Mouse (Mus musculus) ES-Bruce4 (cell line): Measurements from ENCODE around the gene Gm47985. TPM values are rescaled to one million over a fixed set of nuclear protein-coding genes. Genes with fewer than 3 reads are reported as not detected.

Experiments
- H3K27ac ChIP-seq: 2 replicates; pipeline ENCODE4 v1.5.1; 2012; ENCODE audit warnings: low read length, inconsistent platforms; ENCODE audit not compliant: insufficient read depth
- H3K27me3 ChIP-seq: 2 replicates; pipeline ENCODE4 v1.6.1; 2012; ENCODE audit warnings: mild to moderate bottlenecking, low read length, inconsistent platforms; ENCODE audit not compliant: control insufficient read depth, poor library complexity, insufficient read depth, severe bottlenecking
- H3K36me3 ChIP-seq: 2 replicates; pipeline ENCODE4 v1.6.1; 2012; ENCODE audit warnings: inconsistent platforms, mild to moderate bottlenecking, low read length, moderate library complexity; ENCODE audit not compliant: control insufficient read depth, poor library complexity, insufficient read depth, severe bottlenecking
- H3K4me1 ChIP-seq: one replicate; pipeline ENCODE4 v1.8.1; 2011; ENCODE audit warnings: low read length; ENCODE audit not compliant: control insufficient read depth, insufficient read depth
- H3K4me3 ChIP-seq: 2 replicates; pipeline ENCODE4 v1.5.1; 2011; ENCODE audit warnings: low read depth, mild to moderate bottlenecking, low read length
- H3K9ac ChIP-seq: 2 replicates; pipeline ENCODE4 v1.6.1; 2012; ENCODE audit warnings: low read depth, mild to moderate bottlenecking, inconsistent platforms; ENCODE audit not compliant: poor library complexity, severe bottlenecking
- H3K9me3 ChIP-seq: replicated peaks from 2 replicates; pipeline ENCODE4 v1.6.1; 2012; ENCODE audit warnings: mild to moderate bottlenecking, low read length, inconsistent platforms; ENCODE audit not compliant: control insufficient read depth, poor library complexity, insufficient read depth, severe bottlenecking
- CTCF ChIP-seq: IDR thresholded peaks from one replicate; pipeline ENCODE4 v1.8.1; 2011; ENCODE audit warnings: low read depth, low read length
- EP300 ChIP-seq: IDR thresholded peaks from 2 replicates; pipeline ENCODE4 v1.6.1; 2011; ENCODE audit warnings: low read depth, low read length; ENCODE audit not compliant: insufficient read depth
- POLR2A ChIP-seq: IDR thresholded peaks from one replicate; pipeline ENCODE4 v1.8.1; 2011; ENCODE audit warnings: low read length; ENCODE audit not compliant: insufficient read depth
- polyA plus RNA-seq: library from polyadenylated mRNA; stranded (reverse); fragments of >200 nt; gene quantifications from 2 replicates; pipeline ENCODE4 v1.2.4, GENCODE M21; 2011; ENCODE audit warnings: low read depth; ENCODE audit not compliant: missing spikeins, insufficient read depth, insufficient read length

The Gm47985 gene
- polyA plus RNA-seq, 1 experiment: not detected

DNA sequence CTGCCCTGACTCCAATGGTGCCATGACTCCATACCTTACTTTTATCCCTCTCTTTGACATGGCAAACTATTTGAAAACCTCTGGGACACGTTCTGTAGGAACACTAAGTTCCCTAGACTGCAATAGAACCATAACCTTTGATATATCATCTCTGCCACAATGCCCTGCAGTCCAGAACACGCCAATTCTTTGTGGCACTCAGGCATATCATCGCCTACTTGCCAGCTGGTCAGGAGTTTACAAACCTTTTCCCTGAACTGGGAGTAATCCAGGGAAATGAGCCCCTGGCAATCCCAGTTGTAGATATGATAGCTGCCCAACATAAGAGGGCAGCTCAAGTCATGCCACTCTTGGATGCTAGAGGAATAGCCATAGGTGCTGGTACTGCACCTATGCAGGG lies 50.0 kb downstream of the Gm47985 start:
- Histone ChIP-seq H3K4me3 (no peak overlapping the region), H3K4me1 (peaks cover 2% of the 10 kb centered on the region), H3K36me3 (no peaks in the 10 kb centered on the region), H3K9ac (no peak overlapping the region), H3K27ac (no peak overlapping the region), H3K27me3 (no peaks in the 10 kb centered on the region), H3K9me3 (no peaks in the 10 kb centered on the region)
- no peak for TF ChIP-seq CTCF
- TF ChIP-seq POLR2A: no peak
- no peak for TF ChIP-seq EP300

- Histone ChIP-seq H3K27ac (no peak overlapping the region), H3K9me3 (no peaks in the 10 kb centered on the region), H3K4me1 (peaks cover 2% of the 10 kb centered on the region), H3K9ac (no peak overlapping the region), H3K36me3 (no peaks in the 10 kb centered on the region), H3K4me3 (no peak overlapping the region), H3K27me3 (no peaks in the 10 kb centered on the region)
- no peak for TF ChIP-seq POLR2A
- TF ChIP-seq EP300: no peak
- TF ChIP-seq CTCF: no peak
Observed at GRCm38 (mm10) chr1:151233756-151234155, 51.4 kb downstream of the Gm47985 start.

Other genes with a start within 250 kb of the Gm47985 start
- 1.4 and 1.6 TPM in 2 replicates for gene Hmcn1, start 189.1 kb upstream of the Gm47985 start, polyA plus RNA-seq
- gene Gm8947, start 9.8 kb downstream of the Gm47985 start, polyA plus RNA-seq: not detected in 2 replicates
- gene Gm47995, start 15.9 kb downstream of the Gm47985 start, polyA plus RNA-seq: 0.75 TPM in 1 of 2 replicates, not detected in the other
- not detected in 2 replicates for gene 3110040M04Rik, start 21.6 kb downstream of the Gm47985 start, polyA plus RNA-seq
- gene Gm47996, start 27.6 kb downstream of the Gm47985 start, polyA plus RNA-seq: not detected in 2 replicates
- gene Ivns1abp, start 161.9 kb downstream of the Gm47985 start, polyA plus RNA-seq: 140 and 156 TPM in 2 replicates
- 95.9 and 109 TPM in 2 replicates for gene Swt1, start 245.9 kb downstream of the Gm47985 start, polyA plus RNA-seq
- gene Trmt1l, start 246.0 kb downstream of the Gm47985 start, polyA plus RNA-seq: 43.3 and 47.6 TPM in 2 replicates